Mouse (Mus musculus): Measurements from ENCODE around the gene Omt2a. TPM values are rescaled to one million over a fixed set of nuclear protein-coding genes. Genes with fewer than 3 reads are reported as not detected.
"Not testable (repeated sequence)": the region's sequence is repeated elsewhere in the genome, so short reads cannot be mapped to it uniquely, and the experiment has no call there.

Omt2a gene
- total RNA-seq, 2 experiments from 2014 or later, result not detected

DNA sequence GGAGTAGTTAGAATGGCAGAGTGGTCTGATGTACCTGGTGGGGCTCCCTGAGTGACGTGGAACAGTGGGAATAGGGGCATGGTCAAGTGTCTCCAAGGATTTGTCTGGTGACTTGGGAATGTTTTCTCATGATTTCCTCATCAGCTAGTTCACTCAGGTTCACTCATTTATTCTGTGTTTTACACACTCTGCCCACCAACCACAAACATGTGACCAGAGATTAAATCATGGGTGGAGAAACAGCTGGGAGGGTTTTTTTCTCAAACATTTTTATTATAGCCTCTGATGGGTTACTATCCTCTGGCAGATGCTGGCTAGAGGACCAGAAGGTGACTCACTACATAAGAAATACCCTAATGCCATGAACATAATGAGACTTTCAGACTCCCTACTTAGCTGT is 16.4 kb downstream of the Omt2a start:
- no peak for DNase-seq

DNA sequence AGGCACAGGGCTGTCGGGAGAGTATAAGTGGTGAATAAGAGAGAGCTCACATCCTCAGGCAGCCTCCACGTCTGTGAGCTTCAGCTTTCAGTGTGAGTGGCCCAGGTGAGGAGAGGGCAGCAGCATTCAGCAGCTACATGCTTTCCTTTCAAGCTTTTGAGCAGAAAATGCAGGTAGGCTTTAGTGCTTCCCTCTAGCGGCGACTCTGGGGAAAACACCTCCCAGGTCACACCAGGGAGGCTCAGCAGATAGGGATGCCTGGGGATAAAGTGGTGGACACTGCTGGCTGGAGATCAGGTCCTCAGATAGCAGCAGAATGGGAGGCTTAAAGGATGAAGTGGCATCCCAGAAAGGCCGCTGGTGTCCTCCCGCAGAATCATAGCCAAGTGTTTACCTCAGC is 18.5 kb downstream of the Omt2a start:
- DNase-seq, result not testable (repeated sequence)

DNA sequence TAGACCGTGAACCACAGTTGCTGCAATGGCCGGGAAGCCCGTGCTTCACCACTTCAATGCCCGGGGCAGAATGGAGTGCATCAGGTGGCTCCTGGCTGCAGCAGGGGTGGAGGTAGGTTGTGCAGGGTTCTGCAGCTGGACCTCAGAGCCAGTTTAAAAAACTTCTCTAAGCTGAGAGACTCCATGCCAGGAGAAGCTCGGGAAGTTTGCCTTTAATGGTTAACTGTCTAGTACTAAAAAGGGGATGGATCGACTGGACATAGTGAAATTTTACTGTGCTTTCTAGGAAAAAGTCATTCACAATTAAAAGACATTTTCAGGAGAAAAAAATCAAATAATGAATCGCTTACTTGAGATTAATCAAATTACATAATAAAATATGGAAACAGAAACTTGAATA is 19.8 kb downstream of the Omt2a start:
- not testable (repeated sequence) for DNase-seq

DNA sequence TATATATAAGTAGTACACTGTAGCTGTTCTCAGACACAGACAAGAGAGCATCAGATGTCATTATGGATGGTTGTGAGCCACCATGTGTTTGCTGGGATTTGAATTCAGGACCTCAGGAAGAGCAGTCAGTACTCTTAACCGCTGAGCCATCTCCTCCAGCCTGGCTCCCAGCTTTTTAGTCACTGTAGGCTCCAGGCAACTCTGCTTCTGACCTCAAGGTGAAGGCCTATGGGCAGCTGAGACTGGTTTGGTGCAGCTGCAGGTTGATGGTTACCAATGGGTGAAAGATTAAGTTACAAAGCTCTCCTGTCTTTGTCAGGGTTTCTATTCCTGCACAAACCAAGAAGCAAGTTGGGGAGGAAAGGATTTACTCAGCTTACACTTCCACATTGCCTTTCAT is 20.9 kb downstream of the Omt2a start:
- DNase-seq, result not testable (repeated sequence)

DNA sequence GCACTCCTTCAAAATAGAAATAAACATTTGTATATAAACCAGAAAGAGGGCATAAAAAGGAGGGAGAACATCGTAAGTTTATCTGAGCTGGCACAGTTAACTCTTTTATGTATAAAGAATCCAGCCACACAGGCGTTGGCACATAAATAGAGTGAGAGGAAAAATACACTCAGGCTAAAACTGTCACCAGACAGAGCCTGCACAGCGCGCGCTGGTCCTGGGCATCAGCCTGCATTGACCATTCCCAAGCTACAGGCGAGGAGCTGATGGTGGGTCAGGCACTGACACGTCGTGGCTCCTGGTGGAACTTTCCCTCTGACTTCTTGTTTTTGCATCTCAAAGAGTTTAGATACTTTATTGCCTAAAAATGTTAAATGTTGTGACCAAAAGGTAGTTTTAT is 22.1 kb downstream of the Omt2a start:
- DNase-seq, result not testable (repeated sequence)

DNA sequence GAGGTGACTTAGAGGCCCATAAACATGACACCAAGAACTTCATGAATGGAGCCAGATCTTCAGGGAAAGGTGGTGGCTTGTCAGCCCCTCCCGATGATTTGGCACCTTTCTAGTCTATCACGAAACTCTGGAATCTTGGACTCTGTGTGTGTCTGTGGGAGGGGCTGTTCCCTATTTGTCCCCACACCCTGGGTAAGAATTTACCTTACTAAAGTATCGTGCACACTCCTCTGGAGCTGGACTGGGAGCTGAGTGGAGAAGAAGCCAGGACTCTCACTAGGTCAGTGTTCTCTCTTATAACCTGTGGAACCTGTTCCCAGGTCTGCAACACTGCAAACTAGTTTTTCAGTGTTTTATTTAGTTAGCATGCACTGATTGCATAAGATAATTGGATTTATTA is 24.9 kb downstream of the Omt2a start, which contains the start of gene Gm10639:
TSS of gene Gm10639 (plus strand) at position 201 of the 400 bp plus-strand sequence.
- not testable (repeated sequence) for DNase-seq

DNA sequence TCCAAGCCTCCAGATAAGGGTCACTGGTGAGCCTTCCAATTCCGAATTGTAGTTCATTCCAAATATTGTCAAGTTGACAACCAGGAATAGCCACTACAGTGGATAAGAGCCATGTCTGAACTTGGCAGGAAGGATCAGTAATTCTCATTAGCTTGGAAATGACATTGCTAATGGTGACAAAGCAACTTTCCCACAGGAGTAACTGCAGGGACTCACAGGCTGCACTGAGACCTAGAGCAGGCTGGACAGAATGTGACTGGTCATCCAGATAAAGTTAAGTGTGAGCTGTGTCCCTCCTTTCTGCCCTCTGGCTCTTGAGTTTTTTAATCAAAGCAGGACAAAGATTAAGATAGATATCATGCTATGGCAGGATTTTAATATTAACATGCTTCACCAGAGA is 25.5 kb downstream of the Omt2a start:
- not testable (repeated sequence) for DNase-seq

DNA sequence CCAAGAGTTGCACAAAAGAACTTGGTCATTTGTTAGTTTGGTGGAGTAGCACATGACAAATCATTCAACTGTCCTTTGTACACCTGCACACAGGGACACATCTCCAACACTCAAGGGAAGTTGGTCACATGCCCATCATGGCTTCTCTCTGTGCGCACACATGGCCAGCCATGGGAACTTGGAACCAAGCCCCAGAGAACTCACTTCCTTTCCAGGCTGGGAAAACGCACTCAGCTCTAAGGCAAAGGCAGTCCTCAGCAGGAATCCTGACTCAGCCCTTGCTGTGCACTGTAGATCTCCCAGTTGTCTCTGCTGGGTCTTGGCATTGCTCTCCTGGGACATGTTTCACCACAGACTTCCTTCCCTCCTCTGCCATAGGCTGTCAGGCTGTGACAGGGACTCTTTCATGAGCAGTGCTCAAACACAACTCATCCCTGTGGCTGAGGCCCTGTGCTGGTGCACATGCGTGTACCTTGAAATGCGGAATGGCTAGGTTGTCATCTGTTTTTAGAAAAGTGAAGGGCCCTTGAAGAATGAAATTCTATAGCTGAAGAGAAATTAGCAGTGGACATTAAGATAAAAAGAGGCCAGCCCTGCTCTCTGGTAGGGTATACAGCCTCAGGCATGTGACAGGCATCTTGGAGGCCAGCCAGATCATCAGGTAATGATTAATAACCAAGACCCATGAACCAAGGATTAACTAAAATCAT is 32.4 kb downstream of the Omt2a start:
- DNase-seq, result not testable (repeated sequence)

DNA sequence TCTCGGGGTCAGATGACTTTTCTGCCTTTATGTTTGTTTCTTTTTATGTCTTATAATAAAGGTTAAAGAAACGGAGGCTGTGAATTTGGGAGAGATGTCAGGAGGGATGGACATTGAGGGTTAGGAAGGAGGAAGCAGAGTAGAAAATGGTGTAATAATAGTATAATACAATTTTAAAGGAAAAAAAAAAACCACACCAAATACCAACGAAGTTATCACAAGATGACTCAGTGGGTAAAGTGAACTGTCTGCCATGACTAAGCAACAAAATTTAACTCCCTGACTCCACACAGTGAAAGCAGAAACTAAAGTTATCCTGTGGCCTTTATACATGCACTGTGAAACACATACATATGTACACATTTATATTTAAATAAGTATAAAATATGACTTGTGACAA is 43.7 kb downstream of the Omt2a start:
- DNase-seq, result not testable (repeated sequence)

Other genes starting within 250 kb of the Omt2a start
- gene Fbxo9, start 205.7 kb downstream of the Omt2a start, total RNA-seq (2021), result 10 to 100 TPM; 47.3 to 56.5 TPM
- 1 to 10 TPM; 6.3 to 7.2 TPM for gene Ick, start 205.6 kb downstream of the Omt2a start, total RNA-seq (2021)
- gene Gsta4, start 132.0 kb downstream of the Omt2a start, total RNA-seq (2021), result 10 to 100 TPM; 12.1 to 13.1 TPM
- gene Gsta1, start 84.1 kb downstream of the Omt2a start, total RNA-seq (2021), result not detected
- not detected for gene Gm3776, start 57.7 kb downstream of the Omt2a start, total RNA-seq (2021)
- gene Gm10639, start 24.9 kb downstream of the Omt2a start, total RNA-seq (2021), result not detected
- gene Omt2b, start 12.8 kb upstream of the Omt2a start, total RNA-seq (2021), result not detected
- gene Gsta2, start 41.0 kb upstream of the Omt2a start, total RNA-seq (2021), result not detected
- gene Dppa5a, start 53.4 kb upstream of the Omt2a start, total RNA-seq (2021), result not detected
- under 1 TPM in 1 of 2 experiments, not detected in 1; 0.13 TPM for gene Ooep, start 63.9 kb upstream of the Omt2a start, total RNA-seq (2021)
- gene Ddx43, start 81.0 kb upstream of the Omt2a start, total RNA-seq (2021), result not detected
- gene Cgas, start 128.4 kb upstream of the Omt2a start, total RNA-seq (2021), result under 1 TPM; 0.19 to 0.20 TPM
- 10 to 100 TPM; 17.3 to 18.3 TPM for gene Mto1, start 133.4 kb upstream of the Omt2a start, total RNA-seq (2021)
- not detected for gene Gm17324, start 134.0 kb upstream of the Omt2a start, total RNA-seq (2021)
- gene Eef1a1, start 174.4 kb upstream of the Omt2a start, total RNA-seq (2021), result 100 to 1,000 TPM; 488 to 752 TPM